Mouse (Mus musculus) ES-E14 (cell line): Measurements from ENCODE around the gene Calm3. TPM values are rescaled to one million over a fixed set of nuclear protein-coding genes. Genes with fewer than 3 reads are reported as not detected.

Experiments used
- DNase-seq: peaks from one replicate; pipeline ENCODE4 v3.0.0-alpha.2; 2013; ENCODE audit warnings: low read depth, low spot score
- H3K27ac ChIP-seq: 2 replicates; pipeline ENCODE4 v1.5.1; 2012; ENCODE audit warnings: low read depth, mild to moderate bottlenecking, low read length, moderate library complexity, mixed read lengths; ENCODE audit not compliant: poor library complexity, insufficient read depth, severe bottlenecking
- H3K36me3 ChIP-seq: 2 replicates; pipeline ENCODE4 v1.6.1; 2012; ENCODE audit warnings: mild to moderate bottlenecking, low read length, moderate library complexity, mixed read lengths; ENCODE audit not compliant: control insufficient read depth, poor library complexity, insufficient read depth, severe bottlenecking
- H3K4me1 ChIP-seq, 2 experiments: fragments of 150-350 bp in 1 of 2; sonication (generic) in 1 of 2; 2 replicates each; pipeline ENCODE4 v1.6.1; 2012; ENCODE audit warnings: low read length in 2 of 2, mild to moderate bottlenecking in 1 of 2, mixed read lengths in 1 of 2; ENCODE audit not compliant: control insufficient read depth in 2 of 2, insufficient read depth in 2 of 2, poor library complexity in 1 of 2
- H3K4me3 ChIP-seq, 2 experiments: fragments of 150-350 bp in 1 of 2; sonication (generic) in 1 of 2; 2 replicates each; pipeline ENCODE4 v1.5.1; 2012; ENCODE audit warnings: low read length in 2 of 2, low read depth in 1 of 2, mild to moderate bottlenecking in 1 of 2, mixed read lengths in 1 of 2; ENCODE audit not compliant: insufficient read depth in 1 of 2, poor library complexity in 1 of 2, severe bottlenecking in 1 of 2
- H3K9ac ChIP-seq: 2 replicates; pipeline ENCODE4 v1.6.1; 2012; ENCODE audit warnings: low read depth, mild to moderate bottlenecking, low read length, mixed read lengths; ENCODE audit not compliant: poor library complexity, insufficient read depth, severe bottlenecking
- H3K9me3 ChIP-seq: fragments of 150-350 bp; sonication (generic); 2 replicates; pipeline ENCODE4 v1.6.1; 2012; ENCODE audit warnings: low read depth, mild to moderate bottlenecking, low read length; ENCODE audit not compliant: control insufficient read depth, insufficient read depth
- CHD2 ChIP-seq: IDR thresholded peaks from 2 replicates; pipeline ENCODE4 v1.6.1; 2014; ENCODE audit warnings: mild to moderate bottlenecking, low read depth, low read length, inconsistent platforms
- HCFC1 ChIP-seq: IDR thresholded peaks from 2 replicates; pipeline ENCODE4 v1.6.1; 2012; ENCODE audit warnings: low read length, inconsistent platforms, borderline replicate concordance; ENCODE audit not compliant: insufficient read depth
- MAFK ChIP-seq: IDR thresholded peaks from 2 replicates; pipeline ENCODE4 v1.6.1; 2014; ENCODE audit warnings: mild to moderate bottlenecking, low read depth, low read length, inconsistent platforms; ENCODE audit not compliant: insufficient read depth
- ZC3H11A ChIP-seq: IDR thresholded peaks from 2 replicates; pipeline ENCODE4 v1.6.1; 2012; ENCODE audit warnings: low read depth, mild to moderate bottlenecking, inconsistent platforms, low read length, borderline replicate concordance
- ZNF384 ChIP-seq: IDR thresholded peaks from 2 replicates; pipeline ENCODE4 v1.6.1; 2012; ENCODE audit warnings: low read depth, low read length, inconsistent platforms
- in situ Hi-C, 2 experiments: fragments of 600-800 bp; cut with MboI; formaldehyde crosslinking; loops; one replicate each; pipeline ENCODE4 v1.15.1; 2025; ENCODE audit warnings: low sequenced_read_pairs in 2 of 2, inconsistent platforms in 1 of 2; ENCODE audit not compliant: unreplicated experiment in 2 of 2
- total RNA-seq: library from RNA; depleted of rRNA; stranded (reverse); fragments of 300-350 nt; gene quantifications from 2 replicates; pipeline ENCODE4 v1.2.3, GENCODE M21; 2012; rRNA removed

Gene Calm3
- total RNA-seq, 1 experiment = 198 TPM

DNA sequence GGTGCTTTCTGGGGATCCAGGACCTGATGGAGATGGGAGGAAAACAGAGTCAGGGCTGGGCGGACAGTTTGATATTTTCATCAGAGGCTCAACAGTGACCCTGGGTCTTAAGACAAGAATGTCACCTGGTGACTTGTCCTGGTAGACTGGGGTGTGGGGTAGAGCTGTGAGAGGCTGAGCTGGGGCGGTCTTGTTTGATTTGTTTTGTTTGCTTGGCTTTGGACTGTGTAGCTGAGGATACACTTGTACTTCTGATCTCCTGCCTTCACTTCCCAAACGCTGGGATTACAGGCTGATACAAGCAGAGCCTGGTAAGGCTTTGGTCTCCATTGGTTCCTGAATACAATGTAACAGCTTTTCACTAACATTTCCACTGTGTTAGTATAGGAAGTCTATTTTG is 56.4 kb downstream of the Calm3 start:
- no peak overlapping the region for H3K27ac ChIP-seq
- in situ Hi-C loops = no loop called here
- no peak overlapping the region for H3K9ac ChIP-seq
- H3K9me3 ChIP-seq = no peaks in the 10 kb centered on the region
- no peaks in the 10 kb centered on the region; the same call in 1 of the 2 replicates for H3K36me3 ChIP-seq
- TF ChIP-seq CHD2 (no peak), ZC3H11A (no peak), ZNF384 (no peak), HCFC1 (no peak), MAFK (no peak)
- H3K4me1 ChIP-seq = peaks cover 0 to 11% of the 10 kb centered on the region in 2 experiments; a peak in 2 of 4 replicates
- no peak for DNase-seq
- no peak overlapping the region for H3K4me3 ChIP-seq

Other genes with a start within 250 kb of the Calm3 start
- not detected in 2 replicates for gene Ceacam15, start 248.4 kb downstream of the Calm3 start, total RNA-seq
- gene Ceacam9, start 202.2 kb downstream of the Calm3 start, total RNA-seq = 0.22 TPM in 1 of 2 replicates, not detected in the other
- 188 and 227 TPM in 2 replicates for gene Ap2s1, start 185.7 kb downstream of the Calm3 start, total RNA-seq
- 72.0 and 156 TPM in 2 replicates for gene Slc1a5, start 142.8 kb downstream of the Calm3 start, total RNA-seq
- gene Strn4, start 108.2 kb downstream of the Calm3 start, total RNA-seq = 76.0 and 105 TPM in 2 replicates
- gene Fkrp, start 107.4 kb downstream of the Calm3 start, total RNA-seq = 12.8 and 18.5 TPM in 2 replicates
- 5.7 and 6.9 TPM in 2 replicates for gene Prkd2, start 81.2 kb downstream of the Calm3 start, total RNA-seq
- 4.5 and 7.0 TPM in 2 replicates for gene Dact3, start 48.8 kb downstream of the Calm3 start, total RNA-seq
- gene Gng8, start 32.3 kb downstream of the Calm3 start, total RNA-seq = 0.79 and 1.0 TPM in 2 replicates
- 0.09 and 0.26 TPM in 2 replicates for gene Ptgir, start 17.6 kb downstream of the Calm3 start, total RNA-seq
- 0.71 and 0.85 TPM in 2 replicates for gene Pnmal2, start 20.6 kb upstream of the Calm3 start, total RNA-seq
- gene Pnmal1, start 35.6 kb upstream of the Calm3 start, total RNA-seq = 0.26 and 0.45 TPM in 2 replicates
- gene Gm42372, start 59.0 kb upstream of the Calm3 start, total RNA-seq = 0.13 and 0.21 TPM in 2 replicates
- gene Ccdc8, start 68.6 kb upstream of the Calm3 start, total RNA-seq = 2.8 and 4.1 TPM in 2 replicates
- 112 and 127 TPM in 2 replicates for gene Ppp5c, start 103.8 kb upstream of the Calm3 start, total RNA-seq
- gene Hif3a, start 138.3 kb upstream of the Calm3 start, total RNA-seq = 2.3 and 4.9 TPM in 2 replicates
- 0.26 and 0.31 TPM in 2 replicates for gene Psg16, start 149.9 kb upstream of the Calm3 start, total RNA-seq
- gene Ceacam3, start 226.2 kb upstream of the Calm3 start, total RNA-seq = not detected in 2 replicates